Mouse (Mus musculus) spleen, postnatal 36 days (tissue): ENCODE data around the gene Vmn2r50.
"Not testable (repeated sequence)": the region's sequence is repeated elsewhere in the genome, so short reads cannot be mapped to it uniquely, and the experiment has no call there.

ENCODE experiments used
- DNase-seq, 2 experiments: peaks; one replicate each; pipeline ENCODE4 v3.0.0; 2022; ENCODE audit warnings: low spot score in 2 of 2, mixed read lengths in 1 of 2

The Vmn2r50 gene

GRCm38 (mm10) chr7:10053196-10053595 is at the start of gene Vmn2r50:
Gene Vmn2r50, minus strand, starts transcription at chr7:10053296.
- DNase-seq = not testable (repeated sequence)

DNA sequence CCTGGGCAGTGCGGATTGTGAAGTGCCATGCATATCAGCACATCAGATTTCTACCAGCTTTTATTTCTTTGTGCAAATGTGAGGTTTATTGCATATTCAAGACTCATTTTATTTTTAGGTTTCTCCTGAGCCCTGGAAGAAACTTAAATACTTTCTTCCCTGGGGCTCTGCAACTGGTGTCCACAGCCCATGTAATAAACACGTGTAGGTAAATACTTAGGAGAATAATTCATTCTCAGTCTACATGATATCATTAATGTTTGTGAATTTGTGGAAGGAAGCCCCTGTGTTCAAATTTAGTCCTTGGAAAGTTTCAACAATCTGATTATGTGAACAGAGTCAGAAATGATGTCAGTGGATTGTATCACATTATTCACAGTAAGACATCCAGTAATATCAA is 60.9 kb downstream of the Vmn2r50 start, which contains the start of gene Vmn2r49:
Gene Vmn2r49 (minus strand): TSS at position 101 of the 400 bp plus-strand sequence.
- not testable (repeated sequence) for DNase-seq
